13 mouse cellular contexts compared by ENCODE assay signal in genomic region chr4:139259302-139259871, GRCm38 (mm10). TPM values are rescaled to one million over a fixed set of nuclear protein-coding genes. Genes with fewer than 3 reads are reported as not detected.
DNase-seq lines count a peak whose midpoint lies in the region; ATAC-seq and TF ChIP-seq lines count a peak whose summit lies in the region.
"Had no signal": no experiment of that assay in that cellular context is flagged by ENCODE, and none has a peak within 500 bp of the region (broad histone marks: within the 10 kb centered on the region; RNA-seq: fewer than 3 reads in every experiment).

No protein-coding gene starts in this region.

- no peak overlapping the region for H3K4me2 ChIP-seq in forebrain, embryonic 15.5 days (replicated peaks)
- no peak overlapping the region for H3K4me2 ChIP-seq in lung, embryonic 14.5 days
- no peak overlapping the region for H3K4me2 ChIP-seq in embryonic facial prominence, embryonic 15.5 days (replicated peaks)
- H3K4me2 ChIP-seq in limb, embryonic 15.5 days, result no peak overlapping the region
- H3K4me2 ChIP-seq: neural tube, embryonic 12.5 days had no signal

- no peak overlapping the region for H3K9ac ChIP-seq in forebrain, embryonic 15.5 days (replicated peaks)
- no peak overlapping the region for H3K9ac ChIP-seq in lung, embryonic 14.5 days
- H3K9ac ChIP-seq in embryonic facial prominence, embryonic 15.5 days, result no peak overlapping the region
- H3K9ac ChIP-seq in limb, embryonic 15.5 days, result no peak overlapping the region
- H3K9ac ChIP-seq: neural tube, embryonic 12.5 days had no signal

- TF ChIP-seq CTCF in lung, embryonic 14.5 days (IDR thresholded peaks at IDR 0.05; ENCODE audit: low read depth), result no peak

- no peaks in the 10 kb centered on the region for H3K9me3 ChIP-seq in forebrain, embryonic 10.5 days
- no peaks in the 10 kb centered on the region for H3K9me3 ChIP-seq in forebrain, embryonic 15.5 days
- H3K9me3 ChIP-seq in lung, embryonic 14.5 days (ENCODE audit: low read depth, low read length), result no peaks in the 10 kb centered on the region
- no peaks in the 10 kb centered on the region for H3K9me3 ChIP-seq in embryonic facial prominence, embryonic 15.5 days (replicated peaks)
- H3K9me3 ChIP-seq in limb, embryonic 15.5 days, result no peaks in the 10 kb centered on the region
- H3K9me3 ChIP-seq: neural tube, embryonic 12.5 days had no signal

- DNase-seq in forebrain, embryonic 10.5 days (ENCODE audit: extremely low spot score, low spot score), result no peak
- no peak for DNase-seq in lung, embryonic 14.5 days
- DNase-seq in lung, adult 18-20 months, result no peak
- DNase-seq in ovary, postnatal 10 days (ENCODE audit: low spot score), result no peak
- no peak for DNase-seq in yolk sac, embryonic 10.5 days (ENCODE audit: low spot score)
- DNase-seq: cerebellum, postnatal 25 days; heart, adult 2 months; liver; thymus, adult 2 months had no signal

- H3K27me3 ChIP-seq in forebrain, embryonic 10.5 days (ENCODE audit: poor library complexity, severe bottlenecking), result no peaks in the 10 kb centered on the region
- no peaks in the 10 kb centered on the region for H3K27me3 ChIP-seq in forebrain, embryonic 15.5 days
- no peaks in the 10 kb centered on the region for H3K27me3 ChIP-seq in lung, embryonic 14.5 days (ENCODE audit: insufficient read depth, low read length)
- no peaks in the 10 kb centered on the region for H3K27me3 ChIP-seq in embryonic facial prominence, embryonic 15.5 days
- no peaks in the 10 kb centered on the region for H3K27me3 ChIP-seq in limb, embryonic 15.5 days
- H3K27me3 ChIP-seq: neural tube, embryonic 12.5 days had no signal

- ATAC-seq in forebrain, embryonic 15.5 days (replicated peaks), result no peak
- ATAC-seq in lung, embryonic 14.5 days (ENCODE audit: insufficient read depth), result no peak
- peak; percentile 60 for ATAC-seq in embryonic facial prominence, embryonic 15.5 days (ENCODE audit: insufficient number of reproducible peaks, low FRiP score, low TSS enrichment, low read depth)
- ATAC-seq in limb, embryonic 15.5 days (ENCODE audit: insufficient number of reproducible peaks, low FRiP score, low TSS enrichment, low read depth), result peak; percentile 37; the same call in 1 of the 2 replicates

- peaks cover 17% of the 10 kb centered on the region for H3K4me1 ChIP-seq in forebrain, embryonic 10.5 days
- H3K4me1 ChIP-seq in forebrain, embryonic 15.5 days, result no peaks in the 10 kb centered on the region
- 0 out of 2 replicates have a peak, but pooled peaks cover 5% of the 10 kb centered on the region for H3K4me1 ChIP-seq in lung, embryonic 14.5 days (ENCODE audit: insufficient read depth)
- peaks cover 61% of the 10 kb centered on the region for H3K4me1 ChIP-seq in embryonic facial prominence, embryonic 15.5 days
- peaks cover 60% of the 10 kb centered on the region for H3K4me1 ChIP-seq in limb, embryonic 15.5 days
- H3K4me1 ChIP-seq: neural tube, embryonic 12.5 days had no signal

- no peak overlapping the region for H3K4me3 ChIP-seq in forebrain, embryonic 10.5 days
- no peak overlapping the region for H3K4me3 ChIP-seq in forebrain, embryonic 15.5 days
- H3K4me3 ChIP-seq in lung, embryonic 14.5 days (ENCODE audit: low read depth, low read length), result no peak overlapping the region
- H3K4me3 ChIP-seq in embryonic facial prominence, embryonic 15.5 days (replicated peaks), result no peak overlapping the region
- no peak overlapping the region for H3K4me3 ChIP-seq in limb, embryonic 15.5 days
- H3K4me3 ChIP-seq: heart, adult 2 months; neural tube, embryonic 12.5 days had no signal

- 81% methylated on average over 11 of the region's 11 CpGs for WGBS in forebrain, embryonic 10.5 days
- 88% methylated on average over 11 of the region's 11 CpGs for WGBS in forebrain, embryonic 15.5 days
- WGBS in lung, embryonic 14.5 days, result 78% methylated on average over 11 of the region's 11 CpGs
- 29% methylated on average over 11 of the region's 11 CpGs for WGBS in embryonic facial prominence, embryonic 15.5 days
- WGBS in limb, embryonic 15.5 days, result 29% methylated on average over 11 of the region's 11 CpGs

- peak overlapping the region; percentile 69 for H3K27ac ChIP-seq in forebrain, embryonic 10.5 days
- H3K27ac ChIP-seq in forebrain, embryonic 15.5 days (replicated peaks), result no peak overlapping the region
- H3K27ac ChIP-seq in lung, embryonic 14.5 days (ENCODE audit: low read depth), result peak overlapping the region; percentile 81
- H3K27ac ChIP-seq in embryonic facial prominence, embryonic 15.5 days (replicated peaks), result peak overlapping the region; percentile 92
- peak overlapping the region; percentile 92 for H3K27ac ChIP-seq in limb, embryonic 15.5 days
- H3K27ac ChIP-seq: heart, adult 2 months; neural tube, embryonic 12.5 days had no signal

- H3K36me3 ChIP-seq in forebrain, embryonic 10.5 days (replicated peaks), result peaks cover 89% of the 10 kb centered on the region
- peaks cover 32% of the 10 kb centered on the region for H3K36me3 ChIP-seq in forebrain, embryonic 15.5 days
- peaks cover 84% of the 10 kb centered on the region for H3K36me3 ChIP-seq in lung, embryonic 14.5 days (ENCODE audit: insufficient read depth)
- H3K36me3 ChIP-seq in embryonic facial prominence, embryonic 15.5 days, result peaks cover 46% of the 10 kb centered on the region
- H3K36me3 ChIP-seq in limb, embryonic 15.5 days, result peaks cover 61% of the 10 kb centered on the region

RNA-seq across cellular contexts. Expression of gene Pqlc2, which starts 51.1 kb away (rescaled TPM):
- 13.6 and 14.7 TPM in 2 replicates for polyA plus RNA-seq in forebrain, embryonic 10.5 days (2016; fragmentation: Nextera tagmentation; extraction: Ambion mirVana)
- 10.5 and 10.6 TPM in 2 replicates for polyA plus RNA-seq in forebrain, embryonic 15.5 days (2015; fragmentation: Nextera tagmentation; extraction: Ambion mirVana)
- 10.5 and 11.0 TPM in 2 replicates for polyA plus RNA-seq in lung, embryonic 14.5 days (2014; fragmentation: Nextera tagmentation; extraction: Ambion mirVana)
- polyA plus RNA-seq in embryonic facial prominence, embryonic 15.5 days (2015; fragmentation: Nextera tagmentation; extraction: Ambion mirVana), result 16.0 and 16.5 TPM in 2 replicates
- polyA plus RNA-seq in limb, embryonic 15.5 days (2015; fragmentation: Nextera tagmentation; extraction: Ambion mirVana), result 16.7 and 18.2 TPM in 2 replicates

RNA-seq across cellular contexts. Expression of gene Akr7a5, which starts 51.2 kb away (rescaled TPM):
- 117 and 120 TPM in 2 replicates for polyA plus RNA-seq in forebrain, embryonic 10.5 days (2016; fragmentation: Nextera tagmentation; extraction: Ambion mirVana)
- polyA plus RNA-seq in forebrain, embryonic 15.5 days (2015; fragmentation: Nextera tagmentation; extraction: Ambion mirVana), result 57.3 and 60.2 TPM in 2 replicates
- polyA plus RNA-seq in lung, embryonic 14.5 days (2014; fragmentation: Nextera tagmentation; extraction: Ambion mirVana), result 87.5 and 101 TPM in 2 replicates
- 85.7 and 94.1 TPM in 2 replicates for polyA plus RNA-seq in embryonic facial prominence, embryonic 15.5 days (2015; fragmentation: Nextera tagmentation; extraction: Ambion mirVana)
- polyA plus RNA-seq in limb, embryonic 15.5 days (2015; fragmentation: Nextera tagmentation; extraction: Ambion mirVana), result 82.9 and 85.8 TPM in 2 replicates

Comparison
In these comparisons a context has a peak if more than half of its experiments do, and no peak if none do; other contexts are left out.
1. ATAC-seq: peak in embryonic facial prominence, embryonic 15.5 days (single experiment) and limb, embryonic 15.5 days (single experiment); none in forebrain, embryonic 15.5 days (single experiment) and lung, embryonic 14.5 days (single experiment).